In the genomic region with DNA sequence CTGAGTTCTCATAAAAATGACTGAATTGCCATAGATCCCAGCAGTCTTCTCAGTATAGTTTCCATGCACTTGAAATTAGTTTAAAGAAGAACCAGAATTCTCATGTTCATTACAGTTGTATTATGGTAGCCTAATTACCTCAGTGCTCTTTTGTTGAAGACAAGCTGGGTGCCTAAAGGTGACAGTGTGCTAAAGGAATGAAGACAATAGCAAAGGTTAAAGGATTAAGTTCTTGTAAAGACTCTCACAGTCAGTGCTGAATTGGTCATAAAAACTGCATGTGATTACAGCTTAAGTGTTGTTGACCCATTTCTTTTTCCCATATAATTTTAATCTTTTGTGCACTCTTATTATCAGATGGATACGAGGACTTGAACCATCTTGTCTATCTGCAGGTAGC, we compare ENCODE assay signal across 13 mouse cellular contexts. TPM values are rescaled to one million over a fixed set of nuclear protein-coding genes. Genes with fewer than 3 reads are reported as not detected.
"Had no signal": no experiment of that assay in that cellular context is flagged by ENCODE, and none has a peak within 500 bp of the region (broad histone marks: within the 10 kb centered on the region; RNA-seq: fewer than 3 reads in every experiment).

No protein-coding gene starts in this region.

RNA-seq across cellular contexts. Expression of gene Gm21060, which starts 11.2 kb away (rescaled TPM):
- polyA plus RNA-seq: lung, embryonic 14.5 days; midbrain, embryonic 10.5 days; midbrain, embryonic 12.5 days; midbrain, embryonic 14.5 days; midbrain, embryonic 16.5 days; myocyte; neural tube, embryonic 11.5 days; neural tube, embryonic 13.5 days; neural tube, embryonic 15.5 days; small intestine, adult 2 months; stomach, embryonic 14.5 days; stomach, embryonic 16.5 days; thymus, postnatal 0 days had no signal
